Mouse (Mus musculus): ENCODE results near the gene Snx3. TPM values are rescaled to one million over a fixed set of nuclear protein-coding genes. Genes with fewer than 3 reads are reported as not detected.

Snx3 gene
- polyA plus RNA-seq (2016; fragmentation: Nextera tagmentation; extraction: Ambion mirVana) = 235 and 242 TPM in 2 replicates

- DNase-seq (ENCODE audit: low spot score) = peak; percentile 96
- Histone ChIP-seq H3K27ac (peak within 1 kb of the TSS; percentile 96), H3K4me3 (peak within 1 kb of the TSS; percentile 90), H3K27me3 (ENCODE audit: insufficient read depth, poor library complexity, severe bottlenecking) (no peaks in the 10 kb centered on the region), H3K4me1 (replicated peaks) (peaks cover 7% of the 10 kb centered on the region), H3K36me3 (peaks cover 4% of the 10 kb centered on the region), H3K9me3 (no peaks in the 10 kb centered on the region)
- under 1% methylated on average over 68 of the region's 68 CpGs for WGBS
Measured at GRCm38 (mm10) chr10:42501775-42502348, at the start of gene Snx3. Gene Snx3 (plus strand): TSS chr10:42502030.

- H3K27ac ChIP-seq = no peak overlapping the region
- H3K9me3 ChIP-seq = peaks cover 6% of the 10 kb centered on the region
- H3K27me3 ChIP-seq (ENCODE audit: insufficient read depth, poor library complexity, severe bottlenecking) = peaks cover 7% of the 10 kb centered on the region
- H3K4me1 ChIP-seq (replicated peaks) = peaks cover 9% of the 10 kb centered on the region
- H3K36me3 ChIP-seq = peaks cover 15% of the 10 kb centered on the region; the same call in 1 of the 2 replicates
- WGBS = 89% methylated on average over 11 of the region's 11 CpGs
- no peak for DNase-seq (ENCODE audit: low spot score)
- no peak overlapping the region for H3K4me3 ChIP-seq
Measured at GRCm38 (mm10) chr10:42454266-42454665, 47.6 kb upstream of the Snx3 start.

GRCm38 (mm10) chr10:42454690-42455089 lies 47.1 kb upstream of the Snx3 start:
- no peak for DNase-seq (ENCODE audit: low spot score)
- H3K27me3 ChIP-seq (ENCODE audit: insufficient read depth, poor library complexity, severe bottlenecking) = peaks cover 7% of the 10 kb centered on the region
- WGBS = 88% methylated on average over 6 of the region's 6 CpGs
- H3K9me3 ChIP-seq = peaks cover 11% of the 10 kb centered on the region
- H3K36me3 ChIP-seq = peaks cover 19% of the 10 kb centered on the region; the same call in 1 of the 2 replicates
- H3K27ac ChIP-seq = no peak overlapping the region
- peaks cover 5% of the 10 kb centered on the region for H3K4me1 ChIP-seq (replicated peaks)
- no peak overlapping the region for H3K4me3 ChIP-seq

GRCm38 (mm10) chr10:42455981-42456380 lies 45.8 kb upstream of the Snx3 start:
- Histone ChIP-seq H3K4me1 (replicated peaks) (0 out of 2 replicates have a peak, but pooled peaks cover 4% of the 10 kb centered on the region), H3K27ac (no peak overlapping the region), H3K9me3 (peaks cover 12% of the 10 kb centered on the region), H3K36me3 (peaks cover 20% of the 10 kb centered on the region; the same call in 1 of the 2 replicates), H3K4me3 (no peak overlapping the region), H3K27me3 (ENCODE audit: insufficient read depth, poor library complexity, severe bottlenecking) (peaks cover under 1% of the 10 kb centered on the region)
- no peak for DNase-seq (ENCODE audit: low spot score)
- 83% methylated on average over 5 of the region's 5 CpGs for WGBS

- 78% methylated on average over 9 of the region's 9 CpGs for WGBS
- no peak for DNase-seq (ENCODE audit: low spot score)
- no peak overlapping the region for H3K4me3 ChIP-seq
- no peaks in the 10 kb centered on the region; the same call in 1 of the 2 replicates for H3K27me3 ChIP-seq (ENCODE audit: insufficient read depth, poor library complexity, severe bottlenecking)
- H3K36me3 ChIP-seq = peaks cover 20% of the 10 kb centered on the region; the same call in 1 of the 2 replicates
- H3K9me3 ChIP-seq = peaks cover 12% of the 10 kb centered on the region
- peak overlapping the region; percentile 68 for H3K27ac ChIP-seq
- H3K4me1 ChIP-seq (replicated peaks) = 0 out of 2 replicates have a peak, but pooled peaks cover 4% of the 10 kb centered on the region
Measured at GRCm38 (mm10) chr10:42457557-42458191, 44.2 kb upstream of the Snx3 start.

- DNase-seq (ENCODE audit: low spot score) = no peak
- Histone ChIP-seq H3K27ac (peak overlapping the region; percentile 13; the same call in 1 of the 2 replicates), H3K36me3 (0 out of 2 replicates have a peak, but pooled peaks cover 5% of the 10 kb centered on the region), H3K4me3 (no peak overlapping the region), H3K4me1 (replicated peaks) (peaks cover 7% of the 10 kb centered on the region), H3K27me3 (ENCODE audit: insufficient read depth, poor library complexity, severe bottlenecking) (no peaks in the 10 kb centered on the region), H3K9me3 (peaks cover 6% of the 10 kb centered on the region)
- 59% methylated on average over 5 of the region's 5 CpGs for WGBS
Measured at GRCm38 (mm10) chr10:42464224-42464623, 37.6 kb upstream of the Snx3 start.

GRCm38 (mm10) chr10:42464805-42465204 lies 37.0 kb upstream of the Snx3 start:
- Histone ChIP-seq H3K4me3 (no peak overlapping the region), H3K4me1 (replicated peaks) (peaks cover 7% of the 10 kb centered on the region), H3K27me3 (ENCODE audit: insufficient read depth, poor library complexity, severe bottlenecking) (no peaks in the 10 kb centered on the region), H3K9me3 (no peaks in the 10 kb centered on the region; the same call in 1 of the 2 replicates), H3K27ac (no peak overlapping the region), H3K36me3 (no peaks in the 10 kb centered on the region)
- 81% methylated on average over 14 of the region's 14 CpGs for WGBS
- DNase-seq (ENCODE audit: low spot score) = no peak

- no peak overlapping the region for H3K4me3 ChIP-seq
- H3K9me3 ChIP-seq = 0 out of 2 replicates have a peak, but pooled peaks cover 6% of the 10 kb centered on the region
- H3K4me1 ChIP-seq (replicated peaks) = peaks cover 16% of the 10 kb centered on the region
- H3K27me3 ChIP-seq (ENCODE audit: insufficient read depth, poor library complexity, severe bottlenecking) = no peaks in the 10 kb centered on the region
- no peak overlapping the region for H3K27ac ChIP-seq
- DNase-seq (ENCODE audit: low spot score) = no peak
- H3K36me3 ChIP-seq = peaks cover 11% of the 10 kb centered on the region; the same call in 1 of the 2 replicates
- 85% methylated on average over 6 of the region's 6 CpGs for WGBS
Measured at GRCm38 (mm10) chr10:42474946-42475514, 26.8 kb upstream of the Snx3 start.

- DNase-seq (ENCODE audit: low spot score) = no peak
- 0 out of 2 replicates have a peak, but pooled peaks cover 6% of the 10 kb centered on the region for H3K9me3 ChIP-seq
- H3K27me3 ChIP-seq (ENCODE audit: insufficient read depth, poor library complexity, severe bottlenecking) = no peaks in the 10 kb centered on the region
- H3K36me3 ChIP-seq = 0 out of 2 replicates have a peak, but pooled peaks cover 5% of the 10 kb centered on the region
- WGBS = 94% methylated on average over 10 of the region's 10 CpGs
- no peak overlapping the region for H3K27ac ChIP-seq
- H3K4me1 ChIP-seq (replicated peaks) = peaks cover 16% of the 10 kb centered on the region
- H3K4me3 ChIP-seq = no peak overlapping the region
Measured at GRCm38 (mm10) chr10:42476774-42477475, 24.9 kb upstream of the Snx3 start.

- Histone ChIP-seq H3K4me1 (replicated peaks) (peaks cover 16% of the 10 kb centered on the region), H3K27me3 (ENCODE audit: insufficient read depth, poor library complexity, severe bottlenecking) (no peaks in the 10 kb centered on the region), H3K9me3 (0 out of 2 replicates have a peak, but pooled peaks cover 5% of the 10 kb centered on the region), H3K27ac (peak overlapping the region; percentile 94), H3K36me3 (0 out of 2 replicates have a peak, but pooled peaks cover 4% of the 10 kb centered on the region), H3K4me3 (peak overlapping the region; percentile 71)
- WGBS = 14% methylated on average over 25 of the region's 25 CpGs
- DNase-seq (ENCODE audit: low spot score) = no peak
Measured at GRCm38 (mm10) chr10:42477550-42478340, 24.1 kb upstream of the Snx3 start.

- DNase-seq (ENCODE audit: low spot score) = peak; percentile 92
- WGBS = under 1% methylated on average over 29 of the region's 29 CpGs
- H3K27me3 ChIP-seq (ENCODE audit: insufficient read depth, poor library complexity, severe bottlenecking) = no peaks in the 10 kb centered on the region
- H3K27ac ChIP-seq = peak within 1 kb of the TSS; percentile 94
- no peaks in the 10 kb centered on the region for H3K9me3 ChIP-seq
- no peaks in the 10 kb centered on the region for H3K36me3 ChIP-seq
- H3K4me1 ChIP-seq (replicated peaks) = peaks cover 16% of the 10 kb centered on the region
- H3K4me3 ChIP-seq = peak within 1 kb of the TSS; percentile 71
Measured at GRCm38 (mm10) chr10:42478341-42478720, 23.5 kb upstream of the Snx3 start, which contains the start of gene Afg1l. Gene Afg1l (minus strand): TSS chr10:42478565.

GRCm38 (mm10) chr10:42480719-42481118 lies 21.1 kb upstream of the Snx3 start:
- H3K4me3 ChIP-seq = no peak overlapping the region
- no peak for DNase-seq (ENCODE audit: low spot score)
- H3K4me1 ChIP-seq (replicated peaks) = peaks cover 16% of the 10 kb centered on the region
- H3K27ac ChIP-seq = no peak overlapping the region
- H3K36me3 ChIP-seq = no peaks in the 10 kb centered on the region
- 87% methylated on average over 4 of the region's 4 CpGs for WGBS
- H3K9me3 ChIP-seq = no peaks in the 10 kb centered on the region
- H3K27me3 ChIP-seq (ENCODE audit: insufficient read depth, poor library complexity, severe bottlenecking) = no peaks in the 10 kb centered on the region
